Comparison of ENCODE assay signal across 8 mouse cellular contexts in the genomic region with DNA sequence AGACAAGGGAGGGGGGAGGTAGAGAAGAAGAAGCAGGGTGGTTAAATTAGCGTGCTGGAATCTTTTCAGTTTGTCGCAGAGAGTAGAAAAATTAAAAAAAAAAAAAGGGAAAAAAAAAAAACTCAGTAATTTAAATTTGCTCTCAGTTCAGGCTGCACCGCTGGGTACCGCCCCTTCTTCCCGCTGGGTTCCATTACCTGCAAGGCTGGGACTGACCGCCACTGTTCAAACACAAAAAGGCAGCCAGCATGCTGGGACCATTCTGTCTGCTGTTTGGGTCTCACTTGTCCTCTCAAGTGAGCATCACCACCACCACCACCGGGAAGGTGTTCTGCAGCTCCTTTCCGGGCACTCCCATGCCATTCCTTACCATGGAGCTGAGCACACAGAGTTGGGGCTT.
A peak's percentile ranks its signal among the peaks of the same experiment; 100 is the strongest.
DNase-seq lines count a peak whose midpoint lies in the region; ATAC-seq and TF ChIP-seq lines count a peak whose summit lies in the region.

No protein-coding gene starts in this region.

- H3K4me1 ChIP-seq in heart, embryonic 13.5 days = no peaks in the 10 kb centered on the region
- H3K4me1 ChIP-seq in forebrain, embryonic 15.5 days = peaks cover 15% of the 10 kb centered on the region; the same call in 1 of the 2 replicates
- peaks cover 10% of the 10 kb centered on the region; the same call in 1 of the 2 replicates for H3K4me1 ChIP-seq in midbrain, embryonic 13.5 days (replicated peaks)

- no peak overlapping the region for H3K27ac ChIP-seq in heart, embryonic 13.5 days (replicated peaks)
- H3K27ac ChIP-seq in forebrain, embryonic 15.5 days (replicated peaks) = peak overlapping the region; percentile 67
- H3K27ac ChIP-seq in midbrain, embryonic 13.5 days = no peak overlapping the region

- no peak for DNase-seq in heart, adult 18-20 months
- peak; percentile 55 for DNase-seq in brain, embryonic 14.5 days (ENCODE audit: low read depth)
- no peak for DNase-seq in urinary bladder, postnatal 10 days (ENCODE audit: low spot score)
- DNase-seq in lung, postnatal 36 days = no peak
- DNase-seq in gastrocnemius, postnatal 36 days = no peak

- peak overlapping the region; percentile 5; the same call in 1 of the 2 replicates for H3K4me3 ChIP-seq in heart, embryonic 13.5 days
- peak overlapping the region; percentile 40 for H3K4me3 ChIP-seq in forebrain, embryonic 15.5 days
- peak overlapping the region; percentile 28 for H3K4me3 ChIP-seq in midbrain, embryonic 13.5 days (replicated peaks)

- H3K9ac ChIP-seq in heart, embryonic 13.5 days = no peak overlapping the region
- H3K9ac ChIP-seq in forebrain, embryonic 15.5 days (replicated peaks) = peak overlapping the region; percentile 53
- H3K9ac ChIP-seq in midbrain, embryonic 13.5 days (replicated peaks) = peak overlapping the region; percentile 24; the same call in 1 of the 2 replicates

- no peaks in the 10 kb centered on the region for H3K36me3 ChIP-seq in heart, embryonic 13.5 days
- no peaks in the 10 kb centered on the region for H3K36me3 ChIP-seq in forebrain, embryonic 15.5 days
- no peaks in the 10 kb centered on the region for H3K36me3 ChIP-seq in midbrain, embryonic 13.5 days

- peak overlapping the region; percentile 54 for H3K4me2 ChIP-seq in heart, embryonic 13.5 days
- peak overlapping the region; percentile 60 for H3K4me2 ChIP-seq in forebrain, embryonic 15.5 days (replicated peaks)
- peak overlapping the region; percentile 53 for H3K4me2 ChIP-seq in midbrain, embryonic 13.5 days (replicated peaks)

- no peak for TF ChIP-seq POLR2A in brain, embryonic 14.5 days (IDR thresholded peaks at IDR 0.05; ENCODE audit: borderline replicate concordance, extremely low read depth, insufficient read depth, insufficient read length, poor library complexity, severe bottlenecking)

- WGBS in heart, embryonic 13.5 days = 46% methylated on average over 8 of the region's 8 CpGs
- WGBS in forebrain, embryonic 15.5 days = 7% methylated on average over 8 of the region's 8 CpGs
- WGBS in midbrain, embryonic 13.5 days = 18% methylated on average over 8 of the region's 8 CpGs

- ATAC-seq in heart, embryonic 13.5 days (ENCODE audit: extremely low read depth, insufficient number of reproducible peaks, low FRiP score, low TSS enrichment) = no peak
- peak; percentile 73 for ATAC-seq in forebrain, embryonic 15.5 days (replicated peaks)
- peak; percentile 81 for ATAC-seq in midbrain, embryonic 13.5 days

- H3K27me3 ChIP-seq in heart, embryonic 13.5 days (replicated peaks) = no peaks in the 10 kb centered on the region
- H3K27me3 ChIP-seq in forebrain, embryonic 15.5 days = no peaks in the 10 kb centered on the region
- no peaks in the 10 kb centered on the region for H3K27me3 ChIP-seq in midbrain, embryonic 13.5 days

- no peaks in the 10 kb centered on the region for H3K9me3 ChIP-seq in heart, embryonic 13.5 days
- no peaks in the 10 kb centered on the region for H3K9me3 ChIP-seq in forebrain, embryonic 15.5 days
- no peaks in the 10 kb centered on the region for H3K9me3 ChIP-seq in midbrain, embryonic 13.5 days

- intact Hi-C loops in gastrocnemius, postnatal 36 days (cut with DNase I) = no loop called here

- TF ChIP-seq CTCF in brain, embryonic 14.5 days (IDR thresholded peaks at IDR 0.05; ENCODE audit: borderline replicate concordance, extremely low read depth, insufficient read depth, insufficient read length) = no peak
